Mouse (Mus musculus) ovary, adult 18-20 months (tissue): ENCODE results near the gene Mcam.

ENCODE experiments used
- DNase-seq: peaks from one replicate; pipeline ENCODE4 v3.0.0; 2022; ENCODE audit warnings: low spot score, mixed read lengths

The Mcam gene

GRCm38 (mm10) chr9:44135731-44136411 lies 1.6 kb downstream of the Mcam start:
- no peak for DNase-seq

- DNase-seq = no peak
These were observed 3.6 kb downstream of the Mcam start for GRCm38 (mm10) chr9:44137846-44138245.

GRCm38 (mm10) chr9:44141951-44142350 lies 7.7 kb downstream of the Mcam start:
- DNase-seq = no peak

- no peak for DNase-seq
These were observed 9.2 kb downstream of the Mcam start for GRCm38 (mm10) chr9:44143421-44143820.

- DNase-seq = peak; percentile 48
These were observed 9.9 kb downstream of the Mcam start for GRCm38 (mm10) chr9:44144023-44144717.

- DNase-seq = no peak
These were observed 10.4 kb downstream of the Mcam start for GRCm38 (mm10) chr9:44144718-44145060.

GRCm38 (mm10) chr9:44147290-44147689 lies 13.0 kb downstream of the Mcam start:
- no peak for DNase-seq

GRCm38 (mm10) chr9:44159886-44160285 lies 25.6 kb downstream of the Mcam start:
- DNase-seq = no peak

- DNase-seq = no peak
These were observed 34.7 kb downstream of the Mcam start for GRCm38 (mm10) chr9:44168931-44169330.

GRCm38 (mm10) chr9:44170691-44171151 lies 36.5 kb downstream of the Mcam start:
- no peak for DNase-seq

- no peak for DNase-seq
These were observed 41.3 kb downstream of the Mcam start for GRCm38 (mm10) chr9:44175556-44175955.

GRCm38 (mm10) chr9:44175957-44176356 lies 41.7 kb downstream of the Mcam start:
- DNase-seq = no peak

GRCm38 (mm10) chr9:44177405-44177804 lies 43.1 kb downstream of the Mcam start:
- DNase-seq = no peak

GRCm38 (mm10) chr9:44178389-44178788 lies 44.1 kb downstream of the Mcam start:
- DNase-seq = no peak

GRCm38 (mm10) chr9:44178811-44179210 lies 44.5 kb downstream of the Mcam start:
- DNase-seq = no peak

GRCm38 (mm10) chr9:44181537-44181936 lies 47.3 kb downstream of the Mcam start:
- no peak for DNase-seq

GRCm38 (mm10) chr9:44182260-44182659 lies 48.0 kb downstream of the Mcam start:
- no peak for DNase-seq

GRCm38 (mm10) chr9:44188223-44188622 lies 54.0 kb downstream of the Mcam start:
- DNase-seq = no peak

- no peak for DNase-seq
These were observed 56.9 kb downstream of the Mcam start for GRCm38 (mm10) chr9:44191166-44191565.

GRCm38 (mm10) chr9:44192312-44192711 lies 58.0 kb downstream of the Mcam start:
- DNase-seq = no peak
